Mouse (Mus musculus) forebrain, postnatal 0 days (tissue): ENCODE data around the gene Mfsd6l. TPM values are rescaled to one million over a fixed set of nuclear protein-coding genes. Genes with fewer than 3 reads are reported as not detected.
A peak's percentile ranks its signal among the peaks of the same experiment; 100 is the strongest.

Experiments
- ATAC-seq: fragments of 200-750 bp; cut with Nextera tagmentation; 2 replicates; pipeline ENCODE4 v1.8.0; 2017; ENCODE audit warnings: mild to moderate bottlenecking, moderate library complexity
- DNase-seq: peaks from one replicate; pipeline ENCODE4 v3.0.0-alpha.2; 2015
- H3K27ac ChIP-seq: fragments of 300-500 bp; sonication (generic); 2 replicates; pipeline ENCODE4 v1.5.1; 2014; ENCODE audit warnings: low read depth, mild to moderate bottlenecking, antibody characterized with exemption, low read length, moderate library complexity, mixed read lengths
- H3K27me3 ChIP-seq: fragments of 300-500 bp; sonication (generic); 2 replicates; pipeline ENCODE4 v1.6.1; 2014; ENCODE audit warnings: mild to moderate bottlenecking, low read length, mixed read lengths; ENCODE audit not compliant: insufficient read depth
- H3K36me3 ChIP-seq: fragments of 300-500 bp; sonication (generic); 2 replicates; pipeline ENCODE4 v1.6.1; 2014; ENCODE audit warnings: mild to moderate bottlenecking, moderate library complexity; ENCODE audit not compliant: insufficient read depth
- H3K4me1 ChIP-seq: fragments of 300-500 bp; sonication (generic); 2 replicates; pipeline ENCODE4 v1.6.1; 2014; ENCODE audit warnings: antibody characterized with exemption; ENCODE audit not compliant: insufficient read depth
- H3K4me2 ChIP-seq: fragments of 300-500 bp; sonication (generic); 2 replicates; pipeline ENCODE4 v1.6.1; 2014; ENCODE audit warnings: low read depth, mild to moderate bottlenecking, moderate library complexity
- H3K4me3 ChIP-seq: fragments of 300-500 bp; sonication (generic); 2 replicates; pipeline ENCODE4 v1.5.1; 2014; ENCODE audit warnings: low read depth, low read length, mixed read lengths
- H3K9ac ChIP-seq: fragments of 300-500 bp; sonication (generic); 2 replicates; pipeline ENCODE4 v1.6.1; 2014; ENCODE audit warnings: mild to moderate bottlenecking
- H3K9me3 ChIP-seq: fragments of 300-500 bp; sonication (generic); 2 replicates; pipeline ENCODE4 v1.6.1; 2016; ENCODE audit warnings: low read length
- CTCF ChIP-seq: sonication (generic); IDR thresholded peaks from 2 replicates; pipeline ENCODE4 v1.5.1; 2016; ENCODE audit warnings: antibody characterized with exemption, control low read depth, low read depth
- WGBS: fragments of 180-500 bp; shearing (Covaris S2); extraction: QIAGEN DNeasy Blood & Tissue Kit; methylation state at CpG from one replicate; pipeline ENCODE4 v1.1.7; 2014; 5-methylcytosine and 5-hydroxymethylcytosine counted together
- polyA plus RNA-seq: library from polyadenylated mRNA; unstranded; fragments of >200 nt; fragmentation: Nextera tagmentation; extraction: Ambion mirVana; gene quantifications from 2 replicates; pipeline ENCODE4 v1.2.1, GENCODE M21; 2015
- total RNA-seq: library from RNA; depleted of rRNA; stranded (reverse); fragments of >200 nt; gene quantifications from 2 replicates; pipeline ENCODE4 v1.2.3, GENCODE M21; 2014

The Mfsd6l gene
- total and polyA plus RNA-seq, 2 experiments from 2014 or later: 0.24 to 0.25 TPM

DNA sequence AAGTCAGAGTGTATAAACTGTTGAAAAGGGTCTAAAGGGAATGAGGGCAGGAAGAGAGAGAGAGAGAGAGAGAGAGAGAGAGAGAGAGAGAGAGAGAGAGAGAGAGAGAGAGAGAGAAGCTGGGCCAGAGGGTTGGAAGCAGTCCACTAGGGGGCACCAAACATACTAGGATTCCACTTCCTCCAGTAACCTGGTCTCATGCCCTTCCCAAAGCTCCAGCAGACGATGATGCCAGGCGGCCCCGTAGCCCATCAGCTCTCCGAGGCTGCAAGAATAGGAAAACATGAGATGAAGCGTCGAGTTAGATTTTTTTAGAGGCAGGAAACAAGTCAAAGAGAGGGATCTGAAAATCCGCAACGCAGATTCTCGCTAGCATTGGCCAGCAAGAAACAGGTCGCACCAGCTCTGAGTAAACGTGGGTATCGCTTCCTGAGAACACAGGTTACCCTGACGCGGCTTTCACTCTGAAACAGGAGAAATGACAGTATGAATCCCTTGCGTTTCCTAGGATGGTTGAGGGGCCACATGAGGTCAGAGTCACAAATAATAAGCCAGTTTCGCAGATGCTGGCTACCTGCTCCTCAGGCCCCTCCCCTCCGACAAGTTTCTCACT lies 10.6 kb downstream of the Mfsd6l start:
- peak; percentile 91 for DNase-seq
- peak; percentile 86 for TF ChIP-seq CTCF
- Histone ChIP-seq H3K36me3 (no peaks in the 10 kb centered on the region), H3K4me1 (0 out of 2 replicates have a peak, but pooled peaks cover 4% of the 10 kb centered on the region), H3K27me3 (no peaks in the 10 kb centered on the region), H3K9ac (peak overlapping the region; percentile 40; the same call in 1 of the 2 replicates), H3K9me3 (no peaks in the 10 kb centered on the region), H3K4me3 (peak overlapping the region; percentile 32), H3K27ac (no peak overlapping the region), H3K4me2 (peak overlapping the region; percentile 53)
- ATAC-seq: peak; percentile 94
- WGBS: 16% methylated on average over 17 of the region's 17 CpGs

DNA sequence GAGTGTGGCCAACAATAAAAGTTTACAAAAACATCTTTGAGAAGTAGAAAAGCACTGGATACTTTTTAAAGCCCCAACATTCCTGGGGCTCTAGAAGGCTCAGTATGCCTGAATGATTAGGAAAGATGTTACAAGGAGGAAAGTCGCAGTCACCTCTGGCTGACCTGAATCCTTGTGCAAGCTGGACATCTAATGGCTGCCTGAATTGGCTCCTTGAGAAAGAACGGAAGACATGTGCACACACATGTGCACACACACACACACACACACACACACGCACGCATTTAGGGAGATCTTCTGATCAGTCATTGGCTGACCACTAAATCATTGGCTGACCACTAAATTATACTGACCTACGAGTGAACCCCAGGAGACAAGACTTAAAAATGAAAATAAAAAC lies 14.9 kb downstream of the Mfsd6l start:
- 0 out of 2 replicates have a peak, but pooled peaks cover 4% of the 10 kb centered on the region for H3K4me1 ChIP-seq
- no peak overlapping the region for H3K4me3 ChIP-seq
- no peaks in the 10 kb centered on the region for H3K36me3 ChIP-seq
- no peak for ATAC-seq
- no peak overlapping the region for H3K27ac ChIP-seq
- no peaks in the 10 kb centered on the region for H3K9me3 ChIP-seq
- TF ChIP-seq CTCF: no peak
- H3K4me2 ChIP-seq: no peak overlapping the region
- no peak overlapping the region for H3K9ac ChIP-seq
- no peaks in the 10 kb centered on the region for H3K27me3 ChIP-seq
- WGBS: 86% methylated on average over 5 of the region's 5 CpGs
- no peak for DNase-seq

DNA sequence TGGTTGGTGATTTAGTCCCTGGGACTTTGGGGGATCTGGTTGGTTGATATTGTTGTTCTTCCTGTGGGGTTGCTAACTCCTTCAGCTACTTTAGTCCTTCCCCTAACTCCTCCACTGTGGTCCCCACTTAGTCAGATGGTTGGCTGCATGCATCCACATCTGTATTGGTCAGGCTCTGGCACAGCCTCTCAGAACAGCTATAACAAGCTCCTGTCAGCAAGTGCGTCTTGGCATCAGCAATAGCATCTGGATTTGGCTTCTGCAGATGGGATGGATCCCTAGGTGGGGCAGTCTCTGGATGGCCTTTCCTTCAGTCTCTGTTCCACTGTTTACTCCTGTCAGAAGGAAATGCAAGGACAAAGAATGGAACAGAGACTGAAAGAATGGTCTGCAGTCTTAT lies 21.1 kb downstream of the Mfsd6l start:
- 84% methylated on average over 1 of the region's 1 CpGs for WGBS
- H3K36me3 ChIP-seq: no peaks in the 10 kb centered on the region
- no peaks in the 10 kb centered on the region for H3K9me3 ChIP-seq
- H3K27ac ChIP-seq: no peak overlapping the region
- H3K4me2 ChIP-seq: no peak overlapping the region
- ATAC-seq (no peak), DNase-seq (no peak)
- H3K27me3 ChIP-seq: no peaks in the 10 kb centered on the region
- H3K9ac ChIP-seq: no peak overlapping the region
- H3K4me1 ChIP-seq: peaks cover 9% of the 10 kb centered on the region
- TF ChIP-seq CTCF: no peak
- H3K4me3 ChIP-seq: no peak overlapping the region

DNA sequence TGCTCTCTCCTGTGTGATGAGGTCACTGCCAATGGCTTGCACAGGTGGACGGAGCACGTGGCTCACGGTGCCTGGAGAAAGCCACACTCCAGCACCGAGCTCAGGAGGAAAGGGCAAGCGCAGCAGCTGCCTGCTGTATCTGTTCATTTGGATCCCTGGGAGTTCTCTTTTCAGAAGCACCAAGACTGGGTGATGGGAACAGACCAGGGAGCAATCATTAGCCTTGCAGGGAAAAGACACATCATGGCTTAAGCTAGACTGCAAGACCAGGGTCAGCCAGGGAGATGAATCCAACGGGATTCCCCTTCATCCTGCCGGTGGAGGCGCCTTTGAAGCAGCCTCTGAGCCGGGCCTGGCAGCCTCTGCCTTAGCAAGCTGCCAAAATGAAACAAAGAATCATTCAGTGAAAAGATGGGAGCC lies 23.5 kb downstream of the Mfsd6l start:
- ATAC-seq: peak; percentile 58
- DNase-seq: peak; percentile 80
- Histone ChIP-seq H3K27me3 (no peaks in the 10 kb centered on the region), H3K9me3 (no peaks in the 10 kb centered on the region), H3K36me3 (no peaks in the 10 kb centered on the region), H3K4me1 (peaks cover 19% of the 10 kb centered on the region), H3K9ac (peak overlapping the region; percentile 18; the same call in 1 of the 2 replicates), H3K4me2 (no peak overlapping the region), H3K4me3 (no peak overlapping the region), H3K27ac (peak overlapping the region; percentile 74)
- 12% methylated on average over 9 of the region's 9 CpGs for WGBS
- peak; percentile 25; the same call in 1 of the 2 replicates for TF ChIP-seq CTCF

DNA sequence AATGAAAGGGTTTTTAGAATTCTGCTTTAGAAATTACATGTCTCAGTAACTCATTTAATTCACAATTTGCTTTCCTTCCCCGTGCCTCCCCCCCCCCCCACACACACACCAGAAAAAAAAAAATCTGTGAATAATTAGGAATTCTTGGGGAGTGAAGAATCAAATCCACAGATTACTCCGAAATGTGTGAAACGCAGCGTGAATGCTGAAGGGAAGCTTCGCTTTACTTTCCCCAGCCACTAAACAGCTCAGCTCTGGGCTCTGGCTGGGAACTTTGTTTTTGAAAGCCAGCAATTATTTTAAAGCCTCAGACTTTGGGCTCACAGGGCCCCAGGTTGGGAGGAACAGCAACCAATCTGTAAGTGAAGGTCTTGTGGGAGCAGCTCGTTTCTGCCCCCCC lies 24.6 kb downstream of the Mfsd6l start:
- Histone ChIP-seq H3K9ac (no peak overlapping the region), H3K4me1 (peaks cover 19% of the 10 kb centered on the region), H3K4me2 (no peak overlapping the region), H3K4me3 (no peak overlapping the region), H3K9me3 (no peaks in the 10 kb centered on the region), H3K36me3 (no peaks in the 10 kb centered on the region), H3K27ac (0 out of 2 replicates have a peak overlapping the region, but pooled peaks have one; percentile 36), H3K27me3 (no peaks in the 10 kb centered on the region)
- no peak for TF ChIP-seq CTCF
- 12% methylated on average over 6 of the region's 6 CpGs for WGBS
- peak; percentile 49 for DNase-seq
- ATAC-seq: 0 out of 2 replicates have a peak, but pooled peaks have one; percentile 26

DNA sequence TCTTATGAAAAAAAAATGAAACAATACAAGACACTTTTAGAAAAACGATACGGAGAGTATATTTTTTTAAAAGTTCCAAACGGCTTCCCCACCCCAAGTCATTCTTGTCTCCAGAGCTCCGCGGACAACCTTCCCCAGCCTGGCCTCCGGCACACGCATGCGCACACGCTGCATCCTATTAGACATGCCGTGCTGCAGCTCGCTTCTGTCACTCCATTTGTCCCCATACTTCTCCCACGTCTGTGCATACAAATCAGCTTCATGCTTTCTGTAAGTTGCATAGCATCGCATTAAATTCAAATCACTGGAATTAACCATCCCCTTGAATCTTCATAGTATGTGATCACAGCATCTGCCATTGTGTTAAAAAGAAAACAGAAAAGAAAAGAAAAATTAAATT lies 27.2 kb downstream of the Mfsd6l start:
- ATAC-seq: peak; percentile 81
- Histone ChIP-seq H3K4me3 (no peak overlapping the region), H3K36me3 (no peaks in the 10 kb centered on the region), H3K27me3 (no peaks in the 10 kb centered on the region), H3K4me1 (peaks cover 19% of the 10 kb centered on the region), H3K9me3 (no peaks in the 10 kb centered on the region), H3K9ac (no peak overlapping the region), H3K4me2 (peak overlapping the region; percentile 21; the same call in 1 of the 2 replicates), H3K27ac (no peak overlapping the region)
- TF ChIP-seq CTCF: no peak
- DNase-seq: peak; percentile 87
- WGBS: 47% methylated on average over 13 of the region's 13 CpGs

DNA sequence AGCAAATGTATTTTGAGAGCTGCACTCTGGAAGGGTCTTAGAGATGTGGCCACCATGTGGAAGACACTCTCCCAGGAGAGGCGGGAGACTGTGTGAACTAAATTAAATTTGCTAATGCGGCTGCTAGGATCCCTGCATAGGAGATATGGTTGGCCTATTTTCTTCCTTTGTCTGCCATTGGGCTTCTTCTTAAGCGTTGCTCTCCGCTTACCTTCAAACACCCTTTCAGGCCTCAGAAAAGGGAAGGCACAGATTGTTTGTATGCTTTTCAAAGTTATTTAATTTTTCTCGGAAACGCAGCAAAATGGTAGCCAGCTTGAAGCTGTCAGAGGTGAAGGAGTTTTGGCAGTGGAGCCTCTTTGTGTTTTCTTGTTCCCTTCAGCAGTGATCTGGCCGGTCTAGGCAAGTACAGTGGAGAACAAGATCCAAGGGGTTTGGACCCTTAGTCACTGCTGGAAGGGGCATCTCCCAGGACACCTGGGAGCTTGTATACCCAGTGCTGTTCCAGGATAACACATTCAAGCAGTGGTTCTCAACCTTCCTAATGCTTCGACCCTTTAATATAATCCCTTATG lies 28.0 kb downstream of the Mfsd6l start:
- no peak for TF ChIP-seq CTCF
- Histone ChIP-seq H3K9me3 (no peaks in the 10 kb centered on the region), H3K4me3 (no peak overlapping the region), H3K9ac (no peak overlapping the region), H3K27me3 (no peaks in the 10 kb centered on the region), H3K27ac (peak overlapping the region; percentile 83), H3K4me1 (peaks cover 15% of the 10 kb centered on the region; the same call in 1 of the 2 replicates), H3K36me3 (no peaks in the 10 kb centered on the region), H3K4me2 (no peak overlapping the region)
- ATAC-seq (no peak; the same call in 1 of the 2 replicates), DNase-seq (peak; percentile 60)
- WGBS: 47% methylated on average over 8 of the region's 8 CpGs
